Mouse (Mus musculus) neural tube, embryonic 14.5 days (tissue): ENCODE measurements around the gene Mslnl. TPM values are rescaled to one million over a fixed set of nuclear protein-coding genes. Genes with fewer than 3 reads are reported as not detected.

Experiments used
- ATAC-seq: fragments of 200-750 bp; cut with Nextera tagmentation; 2 replicates; pipeline ENCODE4 v1.8.0; 2017; ENCODE audit warnings: low read depth, mild to moderate bottlenecking, moderate TSS enrichment, moderate library complexity
- H3K27ac ChIP-seq: fragments of 300-500 bp; sonication (generic); 2 replicates; pipeline ENCODE4 v1.5.1; 2014; ENCODE audit warnings: low read depth, mild to moderate bottlenecking, control low read depth, low read length, moderate library complexity, mixed read lengths
- H3K27me3 ChIP-seq: fragments of 300-500 bp; sonication (generic); 2 replicates; pipeline ENCODE4 v1.6.1; 2014; ENCODE audit warnings: low read length; ENCODE audit not compliant: control insufficient read depth, insufficient read depth
- H3K36me3 ChIP-seq: fragments of 300-500 bp; sonication (generic); 2 replicates; pipeline ENCODE4 v1.6.1; 2014; ENCODE audit warnings: low read length, mixed read lengths; ENCODE audit not compliant: control insufficient read depth, insufficient read depth
- H3K4me1 ChIP-seq: fragments of 300-500 bp; sonication (generic); 2 replicates; pipeline ENCODE4 v1.6.1; 2014; ENCODE audit warnings: low read length; ENCODE audit not compliant: control insufficient read depth, insufficient read depth
- H3K4me2 ChIP-seq: fragments of 300-500 bp; sonication (generic); 2 replicates; pipeline ENCODE4 v1.6.1; 2014; ENCODE audit warnings: mild to moderate bottlenecking, low read depth, low read length, control low read depth
- H3K4me3 ChIP-seq: fragments of 300-500 bp; sonication (generic); 2 replicates; pipeline ENCODE4 v1.5.1; 2014; ENCODE audit warnings: low read depth, low read length, control low read depth, mixed read lengths
- H3K9ac ChIP-seq: fragments of 300-500 bp; sonication (generic); replicated peaks from 2 replicates; pipeline ENCODE4 v1.6.1; 2014; ENCODE audit warnings: low read depth, mild to moderate bottlenecking, control low read depth, low read length, mixed read lengths
- H3K9me3 ChIP-seq: fragments of 300-500 bp; sonication (generic); 2 replicates; pipeline ENCODE4 v1.6.1; 2016; ENCODE audit warnings: low read length; ENCODE audit not compliant: control insufficient read depth
- WGBS: fragments of 180-500 bp; shearing (Covaris S2); extraction: QIAGEN DNeasy Blood & Tissue Kit; methylation state at CpG from one replicate; pipeline ENCODE4 v1.1.7; 2014; 5-methylcytosine and 5-hydroxymethylcytosine counted together
- polyA plus RNA-seq: library from polyadenylated mRNA; unstranded; fragments of >200 nt; fragmentation: Nextera tagmentation; extraction: Ambion mirVana; gene quantifications from 2 replicates; pipeline ENCODE4 v1.2.1, GENCODE M21; 2014

Gene Mslnl
- polyA plus RNA-seq, 1 experiment from 2014 or later: not detected

- WGBS: 95% methylated on average over 9 of the region's 9 CpGs
- no peak overlapping the region for H3K4me2 ChIP-seq
- peaks cover 11% of the 10 kb centered on the region for H3K36me3 ChIP-seq
- no peak for ATAC-seq
- no peak overlapping the region for H3K9ac ChIP-seq
- peaks cover 26% of the 10 kb centered on the region for H3K4me1 ChIP-seq
- H3K4me3 ChIP-seq: no peak overlapping the region
- H3K27me3 ChIP-seq: no peaks in the 10 kb centered on the region
- H3K9me3 ChIP-seq: no peaks in the 10 kb centered on the region
- no peak overlapping the region for H3K27ac ChIP-seq
Measured at GRCm38 (mm10) chr17:25786781-25787504, 51.1 kb downstream of the Mslnl start.

GRCm38 (mm10) chr17:25791320-25791842, 55.5 kb downstream of the Mslnl start:
- Histone ChIP-seq H3K4me2 (peak overlapping the region; percentile 77), H3K27me3 (no peaks in the 10 kb centered on the region), H3K4me3 (peak overlapping the region; percentile 75), H3K4me1 (peaks cover 28% of the 10 kb centered on the region), H3K9ac (peak overlapping the region; percentile 78), H3K27ac (peak overlapping the region; percentile 91), H3K9me3 (no peaks in the 10 kb centered on the region), H3K36me3 (no peaks in the 10 kb centered on the region; the same call in 1 of the 2 replicates)
- ATAC-seq: peak; percentile 0; the same call in 1 of the 2 replicates
- 27% methylated on average over 19 of the region's 19 CpGs for WGBS

- no peaks in the 10 kb centered on the region for H3K9me3 ChIP-seq
- under 1% methylated on average over 45 of the region's 45 CpGs for WGBS
- H3K9ac ChIP-seq: peak overlapping the region; percentile 78
- H3K27me3 ChIP-seq: no peaks in the 10 kb centered on the region
- peak overlapping the region; percentile 75 for H3K4me3 ChIP-seq
- peak overlapping the region; percentile 77 for H3K4me2 ChIP-seq
- H3K36me3 ChIP-seq: no peaks in the 10 kb centered on the region; the same call in 1 of the 2 replicates
- H3K4me1 ChIP-seq: peaks cover 34% of the 10 kb centered on the region
- peak overlapping the region; percentile 91 for H3K27ac ChIP-seq
- peak; percentile 68 for ATAC-seq
Measured at GRCm38 (mm10) chr17:25791843-25792527, 56.1 kb downstream of the Mslnl start.

GRCm38 (mm10) chr17:25792615-25793014, 56.8 kb downstream of the Mslnl start, which contains the start of gene Fam173a:
Gene Fam173a (minus strand): TSS chr17:25792901.
- peak within 1 kb of the TSS; percentile 78 for H3K9ac ChIP-seq
- peaks cover 34% of the 10 kb centered on the region for H3K4me1 ChIP-seq
- H3K36me3 ChIP-seq: no peaks in the 10 kb centered on the region; the same call in 1 of the 2 replicates
- no peaks in the 10 kb centered on the region for H3K9me3 ChIP-seq
- peak within 1 kb of the TSS; percentile 91 for H3K27ac ChIP-seq
- peak; percentile 52 for ATAC-seq
- no peaks in the 10 kb centered on the region for H3K27me3 ChIP-seq
- 0% methylated on average over 14 of the region's 14 CpGs for WGBS
- peak within 1 kb of the TSS; percentile 77 for H3K4me2 ChIP-seq
- peak within 1 kb of the TSS; percentile 75 for H3K4me3 ChIP-seq

- H3K4me1 ChIP-seq: peaks cover 34% of the 10 kb centered on the region
- no peak overlapping the region for H3K4me3 ChIP-seq
- no peak overlapping the region for H3K9ac ChIP-seq
- H3K4me2 ChIP-seq: peak overlapping the region; percentile 69; the same call in 1 of the 2 replicates
- no peaks in the 10 kb centered on the region; the same call in 1 of the 2 replicates for H3K36me3 ChIP-seq
- WGBS: 17% methylated on average over 13 of the region's 13 CpGs
- H3K27ac ChIP-seq: peak overlapping the region; percentile 17; the same call in 1 of the 2 replicates
- H3K9me3 ChIP-seq: no peaks in the 10 kb centered on the region
- no peak for ATAC-seq
- H3K27me3 ChIP-seq: no peaks in the 10 kb centered on the region
Measured at GRCm38 (mm10) chr17:25794197-25794596, 58.4 kb downstream of the Mslnl start.

GRCm38 (mm10) chr17:25794998-25795397, 59.2 kb downstream of the Mslnl start:
- Histone ChIP-seq H3K4me2 (peak overlapping the region; percentile 69), H3K4me1 (peaks cover 34% of the 10 kb centered on the region), H3K27me3 (no peaks in the 10 kb centered on the region), H3K9me3 (no peaks in the 10 kb centered on the region), H3K27ac (peak overlapping the region; percentile 57), H3K4me3 (peak overlapping the region; percentile 20), H3K9ac (0 out of 2 replicates have a peak overlapping the region, but pooled peaks have one; percentile 44), H3K36me3 (no peaks in the 10 kb centered on the region)
- no peak for ATAC-seq
- 42% methylated on average over 17 of the region's 17 CpGs for WGBS

- Histone ChIP-seq H3K4me1 (peaks cover 32% of the 10 kb centered on the region), H3K27me3 (no peaks in the 10 kb centered on the region), H3K4me3 (peak within 1 kb of the TSS; percentile 49), H3K4me2 (peak within 1 kb of the TSS; percentile 69), H3K9ac (peak within 1 kb of the TSS; percentile 44), H3K9me3 (no peaks in the 10 kb centered on the region), H3K36me3 (no peaks in the 10 kb centered on the region), H3K27ac (peak within 1 kb of the TSS; percentile 57)
- WGBS: 8% methylated on average over 6 of the region's 6 CpGs
- ATAC-seq: peak; percentile 12; the same call in 1 of the 2 replicates
Measured at GRCm38 (mm10) chr17:25795609-25796092, 59.8 kb downstream of the Mslnl start, which contains the start of gene AC134908.4. Gene AC134908.4 (minus strand): TSS chr17:25795659.

GRCm38 (mm10) chr17:25796211-25796771, 60.4 kb downstream of the Mslnl start:
- H3K4me2 ChIP-seq: peak overlapping the region; percentile 69
- peak overlapping the region; percentile 50 for H3K27ac ChIP-seq
- H3K9me3 ChIP-seq: no peaks in the 10 kb centered on the region
- H3K4me3 ChIP-seq: peak overlapping the region; percentile 49
- no peaks in the 10 kb centered on the region for H3K36me3 ChIP-seq
- peaks cover 26% of the 10 kb centered on the region for H3K4me1 ChIP-seq
- H3K9ac ChIP-seq: peak overlapping the region; percentile 44
- H3K27me3 ChIP-seq: no peaks in the 10 kb centered on the region
- WGBS: under 1% methylated on average over 37 of the region's 37 CpGs
- no peak for ATAC-seq
